Mouse (Mus musculus) heart, embryonic 13.5 days (tissue): ENCODE measurements at regions not wholly inside any gene's neighbourhood (a gene's known extent, or its start where the extent isn't known, plus 50 kb on each side); places are given as distances from the start of the nearest gene placed in this dataset.

Source experiments
- ATAC-seq: fragments of 200-750 bp; cut with Nextera tagmentation; 2 replicates; pipeline ENCODE4 v1.8.0; 2017; ENCODE audit warnings: moderate TSS enrichment; ENCODE audit not compliant: insufficient number of reproducible peaks, low FRiP score, low TSS enrichment; ENCODE audit errors: extremely low read depth
- H3K27ac ChIP-seq: fragments of 300-500 bp; sonication (generic); replicated peaks from 2 replicates; pipeline ENCODE4 v1.5.1; 2015; ENCODE audit warnings: moderate library complexity, mild to moderate bottlenecking, inconsistent platforms
- H3K27me3 ChIP-seq: fragments of 300-500 bp; sonication (generic); replicated peaks from 2 replicates; pipeline ENCODE4 v1.6.1; 2015; ENCODE audit warnings: mild to moderate bottlenecking, inconsistent platforms
- H3K36me3 ChIP-seq: fragments of 300-500 bp; sonication (generic); 2 replicates; pipeline ENCODE4 v1.6.1; 2015; ENCODE audit warnings: mild to moderate bottlenecking, inconsistent platforms
- H3K4me1 ChIP-seq: fragments of 300-500 bp; sonication (generic); 2 replicates; pipeline ENCODE4 v1.6.1; 2015; ENCODE audit warnings: inconsistent platforms
- H3K4me2 ChIP-seq: fragments of 300-500 bp; sonication (generic); 2 replicates; pipeline ENCODE4 v1.6.1; 2015; ENCODE audit warnings: inconsistent platforms, mild to moderate bottlenecking, moderate library complexity
- H3K4me3 ChIP-seq: fragments of 300-500 bp; sonication (generic); 2 replicates; pipeline ENCODE4 v1.5.1; 2015; ENCODE audit warnings: moderate library complexity, mild to moderate bottlenecking, inconsistent platforms
- H3K9ac ChIP-seq: fragments of 300-500 bp; sonication (generic); 2 replicates; pipeline ENCODE4 v1.6.1; 2015; ENCODE audit warnings: inconsistent platforms, mild to moderate bottlenecking, moderate library complexity
- H3K9me3 ChIP-seq: fragments of 300-500 bp; sonication (generic); 2 replicates; pipeline ENCODE4 v1.6.1; 2016; ENCODE audit warnings: inconsistent platforms
- whole genome bisulfite sequencing: fragments of 180-500 bp; shearing (Covaris S2); methylation state at CpG from one replicate; pipeline ENCODE4 v1.1.7; 2015; ENCODE audit warnings: mixed read lengths; 5-methylcytosine and 5-hydroxymethylcytosine counted together

- WGBS = 62% methylated on average over 2 of the region's 2 CpGs
- Histone ChIP-seq H3K36me3 (no peaks in the 10 kb centered on the region), H3K4me3 (no peak overlapping the region), H3K9ac (no peak overlapping the region), H3K4me1 (peaks cover 10% of the 10 kb centered on the region; the same call in 1 of the 2 replicates), H3K4me2 (no peak overlapping the region), H3K27me3 (no peaks in the 10 kb centered on the region), H3K27ac (no peak overlapping the region), H3K9me3 (no peaks in the 10 kb centered on the region)
- no peak for ATAC-seq
Measured at GRCm38 (mm10) chr12:26877691-26878121, 408.7 kb downstream of the Cmpk2 start.

- no peak overlapping the region for H3K4me2 ChIP-seq
- no peaks in the 10 kb centered on the region for H3K36me3 ChIP-seq
- no peaks in the 10 kb centered on the region for H3K9me3 ChIP-seq
- 77% methylated on average over 3 of the region's 3 CpGs for WGBS
- H3K27me3 ChIP-seq = no peaks in the 10 kb centered on the region
- H3K4me1 ChIP-seq = peaks cover 6% of the 10 kb centered on the region; the same call in 1 of the 2 replicates
- ATAC-seq = no peak
- no peak overlapping the region for H3K4me3 ChIP-seq
- H3K9ac ChIP-seq = no peak overlapping the region
- no peak overlapping the region for H3K27ac ChIP-seq
Measured at GRCm38 (mm10) chr12:26877284-26877683, 408.3 kb downstream of the Cmpk2 start.

GRCm38 (mm10) chr12:26872466-26872865 is 403.5 kb downstream of the Cmpk2 start:
- no peak overlapping the region for H3K9ac ChIP-seq
- 41% methylated on average over 3 of the region's 3 CpGs for WGBS
- no peaks in the 10 kb centered on the region for H3K27me3 ChIP-seq
- no peak for ATAC-seq
- H3K4me3 ChIP-seq = no peak overlapping the region
- no peak overlapping the region for H3K27ac ChIP-seq
- no peaks in the 10 kb centered on the region for H3K4me1 ChIP-seq
- no peak overlapping the region for H3K4me2 ChIP-seq
- H3K36me3 ChIP-seq = no peaks in the 10 kb centered on the region
- no peaks in the 10 kb centered on the region for H3K9me3 ChIP-seq

GRCm38 (mm10) chr12:26867731-26868130 is 398.7 kb downstream of the Cmpk2 start:
- WGBS = 76% methylated on average over 6 of the region's 6 CpGs
- Histone ChIP-seq H3K4me3 (no peak overlapping the region), H3K4me1 (no peaks in the 10 kb centered on the region), H3K36me3 (no peaks in the 10 kb centered on the region), H3K9me3 (no peaks in the 10 kb centered on the region), H3K9ac (no peak overlapping the region), H3K4me2 (no peak overlapping the region), H3K27me3 (no peaks in the 10 kb centered on the region), H3K27ac (no peak overlapping the region)
- ATAC-seq = no peak

- no peaks in the 10 kb centered on the region for H3K27me3 ChIP-seq
- H3K4me1 ChIP-seq = peaks cover 6% of the 10 kb centered on the region; the same call in 1 of the 2 replicates
- 24% methylated on average over 1 of the region's 1 CpGs for WGBS
- no peak overlapping the region for H3K4me3 ChIP-seq
- no peak overlapping the region for H3K9ac ChIP-seq
- no peak for ATAC-seq
- peaks cover 10% of the 10 kb centered on the region; the same call in 1 of the 2 replicates for H3K9me3 ChIP-seq
- no peaks in the 10 kb centered on the region for H3K36me3 ChIP-seq
- H3K4me2 ChIP-seq = no peak overlapping the region
- H3K27ac ChIP-seq = no peak overlapping the region
Measured at GRCm38 (mm10) chr12:26855091-26855516, 386.1 kb downstream of the Cmpk2 start.

GRCm38 (mm10) chr12:26844917-26845316 is 375.9 kb downstream of the Cmpk2 start:
- Histone ChIP-seq H3K9ac (no peak overlapping the region), H3K4me3 (no peak overlapping the region), H3K4me2 (no peak overlapping the region), H3K27me3 (no peaks in the 10 kb centered on the region), H3K4me1 (peaks cover 7% of the 10 kb centered on the region; the same call in 1 of the 2 replicates), H3K9me3 (no peaks in the 10 kb centered on the region), H3K27ac (no peak overlapping the region), H3K36me3 (no peaks in the 10 kb centered on the region)
- 79% methylated on average over 12 of the region's 12 CpGs for WGBS
- no peak for ATAC-seq

- peak overlapping the region; percentile 26; the same call in 1 of the 2 replicates for H3K4me2 ChIP-seq
- H3K9ac ChIP-seq = no peak overlapping the region
- no peaks in the 10 kb centered on the region for H3K36me3 ChIP-seq
- peaks cover 7% of the 10 kb centered on the region; the same call in 1 of the 2 replicates for H3K4me1 ChIP-seq
- no peak for ATAC-seq
- H3K27ac ChIP-seq = peak overlapping the region; percentile 38; the same call in 1 of the 2 replicates
- no peaks in the 10 kb centered on the region for H3K9me3 ChIP-seq
- 18% methylated on average over 5 of the region's 5 CpGs for WGBS
- H3K4me3 ChIP-seq = no peak overlapping the region
- no peaks in the 10 kb centered on the region for H3K27me3 ChIP-seq
Measured at GRCm38 (mm10) chr12:26842696-26843095, 373.7 kb downstream of the Cmpk2 start.

GRCm38 (mm10) chr12:26821257-26821968 is 352.4 kb downstream of the Cmpk2 start:
- no peak for ATAC-seq
- Histone ChIP-seq H3K4me2 (no peak overlapping the region), H3K36me3 (no peaks in the 10 kb centered on the region), H3K9me3 (no peaks in the 10 kb centered on the region), H3K4me3 (no peak overlapping the region), H3K9ac (no peak overlapping the region), H3K27ac (no peak overlapping the region), H3K27me3 (no peaks in the 10 kb centered on the region), H3K4me1 (no peaks in the 10 kb centered on the region)
- WGBS = 82% methylated on average over 3 of the region's 3 CpGs

- no peaks in the 10 kb centered on the region for H3K27me3 ChIP-seq
- no peak overlapping the region for H3K4me2 ChIP-seq
- H3K9ac ChIP-seq = no peak overlapping the region
- H3K9me3 ChIP-seq = no peaks in the 10 kb centered on the region
- H3K36me3 ChIP-seq = no peaks in the 10 kb centered on the region
- H3K4me1 ChIP-seq = no peaks in the 10 kb centered on the region
- no peak overlapping the region for H3K27ac ChIP-seq
- ATAC-seq = no peak
- WGBS = 80% methylated on average over 3 of the region's 3 CpGs
- H3K4me3 ChIP-seq = no peak overlapping the region
Measured at GRCm38 (mm10) chr12:26817866-26818265, 348.9 kb downstream of the Cmpk2 start.

- H3K9me3 ChIP-seq = no peaks in the 10 kb centered on the region
- H3K36me3 ChIP-seq = no peaks in the 10 kb centered on the region
- no peaks in the 10 kb centered on the region for H3K4me1 ChIP-seq
- H3K9ac ChIP-seq = no peak overlapping the region
- ATAC-seq = no peak
- no peak overlapping the region for H3K4me2 ChIP-seq
- 73% methylated on average over 8 of the region's 8 CpGs for WGBS
- no peak overlapping the region for H3K4me3 ChIP-seq
- no peaks in the 10 kb centered on the region for H3K27me3 ChIP-seq
- H3K27ac ChIP-seq = no peak overlapping the region
Measured at GRCm38 (mm10) chr12:26815771-26816170, 346.8 kb downstream of the Cmpk2 start.

GRCm38 (mm10) chr12:26810565-26811177 is 341.7 kb downstream of the Cmpk2 start:
- WGBS = 75% methylated on average over 5 of the region's 5 CpGs
- no peak for ATAC-seq
- H3K9me3 ChIP-seq = no peaks in the 10 kb centered on the region

More at GRCm38 (mm10) chr12:26810565-26811177, 341.7 kb downstream of the Cmpk2 start:
- no peak overlapping the region for H3K4me2 ChIP-seq
- no peak overlapping the region for H3K9ac ChIP-seq
- H3K36me3 ChIP-seq = no peaks in the 10 kb centered on the region
- H3K4me1 ChIP-seq = peaks cover 10% of the 10 kb centered on the region
- no peak overlapping the region for H3K27ac ChIP-seq
- no peak overlapping the region for H3K4me3 ChIP-seq
- no peaks in the 10 kb centered on the region for H3K27me3 ChIP-seq
